Mouse (Mus musculus) common myeloid progenitor, adult 5-6 weeks (primary cell): ENCODE data around the gene Pim2. TPM values are rescaled to one million over a fixed set of nuclear protein-coding genes. Genes with fewer than 3 reads are reported as not detected.
A peak's percentile ranks its signal among the peaks of the same experiment; 100 is the strongest.
"Not testable (repeated sequence)": the region's sequence is repeated elsewhere in the genome, so short reads cannot be mapped to it uniquely, and the experiment has no call there.

Experiments
- ATAC-seq: replicated peaks from 2 replicates; pipeline ENCODE4 v1.8.0; 2016; ENCODE audit warnings: low read depth, mild to moderate bottlenecking, moderate TSS enrichment, inconsistent platforms; ENCODE audit not compliant: poor library complexity, severe bottlenecking
- total RNA-seq: library from RNA; stranded (forward); fragments of 200-1000, 187-1606 nt; gene quantifications from 2 replicates; pipeline ENCODE4 v1.2.3, GENCODE M21; 2017

The Pim2 gene
- total RNA-seq, 1 experiment from 2014 or later: 2.2 TPM

DNA sequence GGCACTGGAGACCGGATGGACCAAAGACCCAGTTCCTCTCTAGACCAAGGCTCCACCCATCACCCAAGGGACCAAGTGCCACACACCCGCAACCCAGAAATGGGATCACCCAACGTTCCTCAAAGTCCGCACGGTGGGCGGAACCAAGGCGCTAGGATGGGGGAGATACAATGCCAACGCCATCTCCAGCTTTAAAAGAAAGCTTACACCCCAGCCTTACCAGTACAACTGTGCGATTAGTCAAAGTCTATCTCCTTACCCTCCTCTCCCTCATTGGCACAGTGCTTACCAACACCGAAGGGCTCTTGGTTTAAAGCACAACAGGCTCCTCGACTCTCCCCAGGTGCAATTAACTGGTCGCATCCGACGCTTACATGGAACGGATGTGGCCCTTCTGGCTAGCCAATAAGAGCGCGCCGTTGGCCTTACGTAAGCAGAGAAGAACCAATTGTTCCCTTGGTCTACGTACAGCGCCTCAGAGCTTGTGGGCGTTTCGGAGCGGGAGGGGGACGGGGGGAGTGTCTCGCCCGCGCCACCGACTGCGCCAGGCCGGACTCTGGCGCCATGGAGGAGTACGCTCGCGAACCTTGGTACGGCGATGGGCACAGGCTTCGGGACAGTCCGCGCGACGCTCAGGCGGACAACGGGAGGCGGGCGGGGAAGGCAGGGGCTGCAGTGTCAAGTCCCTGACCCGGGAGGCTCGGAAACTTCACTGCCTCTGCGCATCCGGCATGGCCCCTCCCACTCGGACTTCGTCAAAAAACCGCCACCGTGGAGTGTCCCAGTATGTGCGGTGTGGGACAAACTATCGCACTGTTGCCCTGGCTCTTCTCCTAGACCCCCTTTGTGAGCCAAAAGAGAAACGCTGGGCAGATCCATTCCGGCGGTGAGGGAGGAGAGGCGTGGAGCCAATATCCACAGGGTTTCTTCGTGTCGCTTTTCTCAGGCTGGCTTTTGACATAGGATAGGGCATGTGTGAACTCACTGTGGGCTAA is 21.1 kb downstream of the Pim2 start, which contains the start of the genes Pqbp1 and Timm17b:
Gene Pqbp1 (minus strand): TSS at position 390 of the 995 bp plus-strand sequence.
Gene Timm17b (plus strand): TSS at position 478 of the 995 bp plus-strand sequence.
- peak; percentile 95 for ATAC-seq

DNA sequence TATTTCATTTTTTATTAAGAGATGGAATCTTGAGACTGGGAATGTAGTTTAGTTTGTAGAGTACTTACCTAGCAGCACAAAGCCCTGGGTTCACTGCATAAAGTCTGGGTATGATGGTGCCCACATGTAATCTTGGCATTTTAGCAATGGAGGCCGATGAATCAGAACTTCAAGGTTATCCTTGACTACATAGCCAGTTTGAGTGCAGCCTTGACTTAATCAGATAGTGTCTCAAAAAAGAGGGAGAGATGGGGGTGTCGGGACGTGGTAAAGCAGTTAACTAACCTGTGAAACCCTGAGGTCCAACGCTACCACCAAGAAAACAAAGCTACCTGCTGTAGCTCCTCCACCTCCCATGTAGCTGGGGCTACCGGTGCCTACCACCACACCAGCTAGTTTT is 26.4 kb downstream of the Pim2 start:
- ATAC-seq: no peak

DNA sequence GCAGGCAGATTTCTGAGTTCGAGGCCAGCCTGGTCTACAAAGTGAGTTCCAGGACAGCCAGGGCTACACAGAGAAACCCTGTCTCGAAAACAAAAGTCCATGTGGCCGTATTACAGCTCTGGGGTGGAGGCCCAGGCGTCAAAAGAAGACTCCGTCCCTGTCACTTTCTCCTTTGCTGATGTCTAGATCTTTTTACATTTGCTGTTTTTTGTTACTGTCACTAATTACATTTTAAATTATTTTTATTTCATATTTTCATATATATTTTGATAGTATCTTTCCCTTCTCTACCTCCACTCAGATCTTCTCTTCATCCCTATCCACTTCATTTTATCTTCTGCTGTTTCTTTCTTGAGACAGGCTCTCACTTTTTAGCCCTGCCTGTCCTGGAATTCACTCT is 29.7 kb downstream of the Pim2 start, which contains the start of gene Gm10491:
Gene Gm10491 (minus strand): TSS at position 101 of the 400 bp plus-strand sequence.
- ATAC-seq: no peak

DNA sequence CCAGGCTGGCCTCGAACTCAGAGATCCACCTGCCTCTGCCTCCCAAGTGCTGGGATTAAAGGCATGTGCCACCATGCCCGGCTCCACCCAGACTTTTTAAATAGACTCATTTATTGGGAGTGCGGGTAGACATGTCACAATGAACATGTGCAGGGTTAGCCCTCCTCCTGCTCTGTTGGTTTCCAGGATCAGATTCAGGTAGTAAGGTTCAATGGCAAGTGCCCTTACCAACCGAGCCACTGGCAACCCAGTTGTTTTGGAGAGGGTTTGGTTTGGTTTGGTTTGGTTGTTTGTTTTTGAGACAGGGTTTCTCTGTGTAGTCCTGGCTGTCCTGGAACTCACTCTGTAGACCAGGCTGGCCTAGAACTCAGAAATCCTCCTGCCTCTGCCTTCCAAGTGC is 31.2 kb downstream of the Pim2 start, which contains the start of gene Gm10490:
Gene Gm10490 (plus strand): TSS at position 301 of the 400 bp plus-strand sequence.
- ATAC-seq: not testable (repeated sequence)

DNA sequence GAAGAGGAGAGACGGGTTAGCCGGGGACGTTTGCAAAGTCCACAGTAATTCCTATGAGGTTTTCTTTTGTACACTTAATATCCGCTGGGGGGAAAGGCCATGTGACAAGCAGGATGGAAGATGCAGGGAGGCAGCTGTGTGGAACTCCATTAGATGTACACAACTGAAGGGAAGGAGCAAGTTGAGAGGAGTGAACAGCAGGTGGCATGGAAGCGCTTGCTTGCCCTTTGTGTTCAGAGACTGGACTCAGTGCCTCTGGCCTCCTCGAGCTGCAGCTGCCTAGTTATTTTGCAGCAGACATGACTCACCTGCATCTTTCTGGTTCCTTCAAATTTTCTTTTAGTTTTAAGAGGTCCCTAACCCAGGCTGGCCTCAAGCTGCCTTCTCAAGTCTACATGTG is 32.4 kb downstream of the Pim2 start:
- no peak for ATAC-seq

DNA sequence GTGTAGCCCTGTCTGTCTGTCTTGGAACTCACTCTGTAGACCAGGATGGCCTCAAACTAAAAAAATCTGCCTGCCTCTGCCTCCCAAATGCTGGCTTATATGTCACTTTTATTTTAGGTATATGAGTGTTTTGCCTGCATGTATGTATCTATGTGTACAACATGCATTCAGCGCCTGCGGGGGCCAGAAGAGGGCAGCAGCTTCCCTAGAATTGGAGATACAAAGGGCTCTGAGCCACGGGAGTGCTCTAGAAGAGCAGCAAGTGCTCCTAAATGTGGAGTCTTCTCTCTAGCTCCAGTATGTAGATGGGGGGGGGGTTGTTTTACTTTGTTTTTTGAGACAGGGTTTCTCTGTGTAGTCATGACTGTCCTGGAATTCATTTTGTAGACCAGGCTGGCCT is 37.6 kb downstream of the Pim2 start:
- peak; percentile 87 for ATAC-seq

DNA sequence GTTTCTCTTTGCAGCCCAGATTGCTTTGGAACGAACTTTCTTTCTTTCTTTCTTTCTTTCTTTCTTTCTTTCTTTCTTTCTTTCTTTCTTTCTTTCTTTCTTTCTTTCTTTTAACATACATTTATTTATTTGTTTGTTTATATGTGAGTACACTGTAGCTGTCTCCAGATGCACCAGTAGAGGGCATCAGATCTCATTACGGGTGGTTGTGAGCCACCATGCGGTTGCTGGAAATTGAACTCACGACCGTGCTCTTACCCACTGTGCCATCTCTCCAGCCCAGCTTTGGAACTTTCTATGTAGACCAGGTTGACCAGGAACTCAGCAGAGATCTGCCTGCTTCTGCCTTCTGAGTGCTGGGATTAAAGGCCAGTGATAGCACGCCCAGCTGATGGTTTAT is 39.9 kb downstream of the Pim2 start:
- not testable (repeated sequence) for ATAC-seq

DNA sequence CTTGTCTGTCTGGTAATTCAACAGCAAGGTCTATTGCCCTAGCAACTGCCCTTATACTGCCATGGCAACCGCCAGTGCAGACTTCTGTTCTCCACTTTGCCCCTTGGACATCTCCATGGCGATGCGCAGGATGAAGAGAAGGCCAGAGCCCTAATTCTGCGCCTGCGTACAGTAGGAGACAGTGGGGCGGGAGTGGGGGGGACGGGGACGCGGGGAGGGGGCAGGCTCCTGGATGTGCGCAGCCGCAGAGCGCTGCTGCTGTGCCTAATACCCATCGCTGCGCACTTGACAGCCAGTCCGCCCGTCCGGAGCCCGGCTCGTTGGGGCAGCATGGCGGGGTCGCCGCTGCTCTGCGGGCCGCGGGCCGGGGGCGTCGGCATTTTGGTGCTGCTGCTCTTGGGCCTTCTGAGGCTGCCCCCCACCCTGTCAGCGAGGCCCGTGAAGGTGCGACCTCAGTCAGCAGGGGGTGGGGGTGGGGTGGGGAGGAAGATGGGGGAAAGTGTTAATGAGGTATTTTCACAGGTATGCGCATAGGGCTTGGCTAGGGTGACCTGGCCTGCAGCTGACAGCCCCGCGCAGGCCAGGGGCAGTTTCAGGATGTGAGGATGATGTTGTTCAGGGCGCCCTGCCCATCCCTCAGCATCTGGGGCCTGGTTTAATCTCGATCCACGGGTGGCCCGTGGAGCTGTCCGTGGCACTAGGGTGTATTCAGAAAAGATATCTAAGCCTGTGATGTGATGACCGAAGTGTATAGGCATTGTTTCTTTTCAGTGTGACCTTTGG is 41.7 kb downstream of the Pim2 start, which contains the start of gene Pcsk1n:
Gene Pcsk1n (plus strand): TSS at position 222 of the 783 bp plus-strand sequence.
- ATAC-seq: no peak

DNA sequence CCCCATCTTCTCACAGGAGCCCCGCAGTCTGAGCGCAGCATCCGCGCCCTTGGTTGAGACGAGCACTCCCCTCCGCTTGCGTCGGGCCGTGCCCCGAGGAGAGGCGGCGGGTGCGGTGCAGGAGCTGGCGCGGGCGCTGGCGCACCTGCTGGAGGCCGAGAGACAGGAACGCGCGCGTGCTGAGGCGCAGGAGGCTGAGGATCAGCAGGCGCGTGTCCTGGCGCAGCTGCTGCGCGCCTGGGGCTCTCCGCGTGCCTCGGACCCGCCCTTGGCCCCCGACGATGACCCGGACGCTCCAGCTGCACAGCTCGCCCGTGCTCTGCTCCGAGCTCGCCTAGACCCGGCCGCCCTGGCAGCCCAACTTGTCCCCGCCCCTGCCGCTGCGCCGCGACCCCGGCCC is 44.0 kb downstream of the Pim2 start:
- ATAC-seq: no peak

DNA sequence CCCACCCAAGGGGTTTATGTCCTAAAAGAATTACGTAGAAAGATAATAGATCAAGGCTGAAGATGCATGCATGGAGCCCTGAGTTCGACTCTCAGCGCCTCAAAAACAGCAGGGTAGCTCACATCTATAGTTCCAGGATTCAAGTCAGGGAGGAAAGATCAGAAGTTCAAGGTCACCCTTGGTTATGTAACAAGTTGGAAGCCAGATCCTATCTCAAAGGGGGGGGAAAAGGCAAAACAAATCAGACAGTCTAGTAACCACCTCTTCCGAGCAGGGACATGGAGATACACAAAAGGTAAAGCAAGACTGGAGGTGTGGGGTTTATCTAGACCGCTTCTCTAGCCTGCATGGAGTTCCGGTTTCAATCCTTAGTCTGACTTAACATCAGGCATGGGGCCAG is 48.2 kb downstream of the Pim2 start:
- no peak for ATAC-seq

DNA sequence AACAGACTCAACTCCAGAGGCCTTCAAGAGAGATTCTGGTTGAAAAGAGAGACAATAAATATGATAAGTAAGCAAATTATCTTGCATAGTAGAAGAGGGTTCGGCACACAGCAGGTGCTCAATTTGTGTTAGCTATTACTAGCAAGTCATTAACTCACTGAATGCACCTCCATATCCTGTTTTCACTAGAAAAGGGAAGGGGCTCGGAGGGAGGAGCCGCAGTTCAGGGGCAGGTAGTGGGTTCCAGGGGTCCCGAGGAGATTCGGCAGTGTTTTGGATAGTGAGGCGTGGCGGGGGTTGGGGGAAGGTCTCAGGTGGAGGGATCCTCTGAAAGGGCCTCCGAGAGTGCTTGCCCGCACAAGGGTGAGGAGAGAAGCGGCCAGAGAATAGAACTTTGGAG is 49.1 kb downstream of the Pim2 start:
- no peak for ATAC-seq

DNA sequence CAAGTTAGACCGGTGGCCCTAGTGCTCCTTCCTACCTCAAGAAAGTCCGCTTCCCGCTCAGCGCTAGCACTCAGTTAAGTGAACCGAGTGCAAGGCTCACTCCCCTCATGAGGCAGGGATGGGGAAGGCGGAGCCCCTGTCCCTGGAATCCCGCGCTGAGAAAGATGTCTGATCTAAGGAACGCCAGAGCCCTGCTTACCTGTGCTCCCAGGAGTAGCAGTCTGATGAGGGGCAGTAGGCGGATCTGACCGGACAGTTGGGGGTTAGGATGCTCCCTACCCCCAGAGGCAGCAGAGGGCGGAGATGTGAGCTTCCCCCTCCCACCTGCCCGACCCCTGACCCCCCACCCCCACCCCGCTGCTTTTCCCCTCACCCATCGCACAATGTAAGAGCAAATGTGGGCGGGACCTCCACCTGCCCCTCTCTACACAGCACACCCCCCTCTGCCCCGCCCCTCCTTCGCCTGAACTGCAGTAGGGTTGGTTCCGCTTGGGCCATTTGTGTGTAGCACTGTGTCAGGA is 50.3 kb downstream of the Pim2 start, which contains the start of gene Eras:
Gene Eras (minus strand): TSS at position 338 of the 521 bp plus-strand sequence.
- peak; percentile 36; the same call in 1 of the 2 replicates for ATAC-seq

Other genes starting within 250 kb of the Pim2 start
- gene Syp, start 239.8 kb upstream of the Pim2 start, total RNA-seq: 1.6 TPM in 1 of 2 replicates, not detected in the other
- 3.4 and 4.6 TPM in 2 replicates for gene Prickle3, start 221.0 kb upstream of the Pim2 start, total RNA-seq
- gene Plp2, start 206.9 kb upstream of the Pim2 start, total RNA-seq: 42.5 and 44.7 TPM in 2 replicates
- gene Magix, start 197.0 kb upstream of the Pim2 start, total RNA-seq: 0.68 TPM in 1 of 2 replicates, not detected in the other
- 19.6 and 22.4 TPM in 2 replicates for gene Gpkow, start 181.1 kb upstream of the Pim2 start, total RNA-seq
- 31.1 and 31.9 TPM in 2 replicates for gene Wdr45, start 163.9 kb upstream of the Pim2 start, total RNA-seq
- not detected in 2 replicates for gene Gm45208, start 156.0 kb upstream of the Pim2 start, total RNA-seq
- 6.2 and 10.4 TPM in 2 replicates for gene Praf2, start 149.8 kb upstream of the Pim2 start, total RNA-seq
- 5.2 and 6.8 TPM in 2 replicates for gene Ccdc120, start 127.4 kb upstream of the Pim2 start, total RNA-seq
- 7.1 and 10.1 TPM in 2 replicates for gene Tfe3, start 115.7 kb upstream of the Pim2 start, total RNA-seq
- 73.1 and 85.8 TPM in 2 replicates for gene Gripap1, start 88.5 kb upstream of the Pim2 start, total RNA-seq
- 0.91 TPM in 1 of 2 replicates, not detected in the other for gene Kcnd1, start 56.0 kb upstream of the Pim2 start, total RNA-seq
- 57.0 and 57.9 TPM in 2 replicates for gene Otud5, start 36.9 kb upstream of the Pim2 start, total RNA-seq
- 10.5 and 13.2 TPM in 2 replicates for gene Slc35a2, start 5.8 kb downstream of the Pim2 start, total RNA-seq
- 156 and 162 TPM in 2 replicates for gene Pqbp1, start 21.0 kb downstream of the Pim2 start, total RNA-seq
- gene Timm17b, start 21.1 kb downstream of the Pim2 start, total RNA-seq: 42.2 and 54.8 TPM in 2 replicates
- not detected in 2 replicates for gene Gm10491, start 29.6 kb downstream of the Pim2 start, total RNA-seq
- not detected in 2 replicates for gene Gm10490, start 31.3 kb downstream of the Pim2 start, total RNA-seq
- gene Pcsk1n, start 41.6 kb downstream of the Pim2 start, total RNA-seq: not detected in 2 replicates
- gene Eras, start 50.3 kb downstream of the Pim2 start, total RNA-seq: not detected in 2 replicates
- 11.0 and 13.1 TPM in 2 replicates for gene Hdac6, start 69.6 kb downstream of the Pim2 start, total RNA-seq
- 46.7 and 51.4 TPM in 2 replicates for gene Gata1, start 99.8 kb downstream of the Pim2 start, total RNA-seq
- not detected in 2 replicates for gene Glod5, start 140.2 kb downstream of the Pim2 start, total RNA-seq
- gene Suv39h1, start 196.5 kb downstream of the Pim2 start, total RNA-seq: 60.0 and 70.0 TPM in 2 replicates
- 68.8 and 74.5 TPM in 2 replicates for gene Was, start 212.2 kb downstream of the Pim2 start, total RNA-seq